Mouse (Mus musculus) left cerebral cortex, adult 6 months (tissue): ENCODE data around the gene Fopnl. TPM values are rescaled to one million over a fixed set of nuclear protein-coding genes. Genes with fewer than 3 reads are reported as not detected.

Experiments
- long read RNA-seq, 2 experiments: library from polyadenylated mRNA; unstranded; transcript quantifications; one replicate each; pipeline ENCODE4 v2.0.0; 2019 to 2020
- polyA plus RNA-seq: library from polyadenylated mRNA; unstranded; fragments of <200 nt; fragmentation: Nextera tagmentation; gene quantifications from 2 replicates; pipeline ENCODE4 v1.2.3, GENCODE M21; 2021

Gene Fopnl
- 136 and 171 TPM in 2 replicates for polyA plus RNA-seq
- long read RNA-seq, experiment 1, full-length matches to known transcripts, result 359 of 407 reads
- long read RNA-seq, experiment 1, partial matches to known transcripts, result 8 of 407 reads
- long read RNA-seq, experiment 1, other reads (novel, unspliced or antisense), result 40 of 407 reads
- long read RNA-seq, experiment 2, transcript Fopnl-205 (3 exons, 1,147 nt), result major isoform, 114 of 170 reads
- long read RNA-seq, experiment 2, transcript Fopnl-201 (5 exons, 1,465 nt), result minor isoform, 30 of 170 reads
- long read RNA-seq, experiment 2, partial matches to known transcripts, result 11 of 170 reads
- long read RNA-seq, experiment 2, other reads (novel, unspliced or antisense), result 15 of 170 reads

DNA sequence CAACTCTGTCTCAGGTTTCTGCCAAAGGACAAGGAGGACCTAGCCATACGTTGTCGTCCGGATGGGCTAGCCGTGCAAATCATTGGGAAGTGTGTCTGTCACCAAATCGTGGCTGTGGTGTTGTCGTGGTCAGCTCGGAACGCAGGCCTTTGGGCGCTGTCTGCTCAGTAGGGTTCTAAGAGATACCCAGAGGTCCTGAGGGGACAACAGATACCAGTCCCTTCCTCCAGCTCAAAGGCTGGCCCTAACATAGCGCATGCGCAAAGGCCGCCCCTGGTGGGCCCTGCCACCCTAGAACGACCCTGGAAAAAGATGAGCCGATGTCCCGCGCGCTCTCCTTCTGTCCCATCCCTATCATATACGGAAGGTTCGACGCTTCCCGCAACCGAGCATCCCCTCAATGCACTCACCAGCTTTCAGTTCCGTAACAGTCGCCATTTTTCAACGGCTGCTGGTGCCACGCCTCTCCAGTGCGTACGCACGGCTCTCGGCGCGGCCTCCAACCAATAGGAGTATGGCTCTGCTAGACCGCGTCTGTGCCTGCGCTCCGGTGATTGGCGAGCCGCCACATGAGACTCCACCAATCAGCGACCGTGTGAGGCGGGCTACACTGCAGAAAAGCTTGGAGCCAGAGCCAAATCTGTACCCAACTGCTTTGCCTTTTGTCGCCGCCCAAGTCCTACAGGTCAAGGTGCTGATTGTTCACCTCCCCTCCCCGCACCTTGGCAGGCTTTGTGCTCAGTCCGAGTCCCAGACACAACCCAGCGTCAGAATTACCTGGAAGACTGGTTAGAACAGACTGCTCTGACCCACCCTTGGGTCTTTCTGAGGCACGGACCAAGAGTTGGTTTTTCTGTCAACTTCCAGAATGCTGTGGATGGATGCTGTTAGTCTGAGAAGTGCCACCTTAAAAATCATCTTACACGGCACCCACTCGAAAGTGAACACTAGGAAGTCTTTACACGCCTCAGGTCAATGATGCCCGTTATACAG, at the start of gene Fopnl:
Fopnl (minus strand) TSS at position 522 of the 993 bp plus-strand sequence.

GRCm38 (mm10) chr16:14361362-14362098, 44.3 kb upstream of the Fopnl start, which contains the start of gene Abcc1:
TSS of gene Abcc1 (plus strand) at chr16:14361558.

GRCm38 (mm10) chr16:14291223-14291622, 26.0 kb downstream of the Fopnl start, which contains the start of gene Myh11:
TSS of gene Myh11 (minus strand) at chr16:14291372.

Other genes with a start within 250 kb of the Fopnl start
- 16.5 and 17.6 TPM in 2 replicates for gene Nde1, start 154.1 kb downstream of the Fopnl start, polyA plus RNA-seq
- 18.8 and 53.9 TPM in 2 replicates for gene Marf1, start 154.1 kb downstream of the Fopnl start, polyA plus RNA-seq
- gene Myh11, start 26.0 kb downstream of the Fopnl start, polyA plus RNA-seq, result 0.40 and 0.47 TPM in 2 replicates
- gene Abcc1, start 44.2 kb upstream of the Fopnl start, polyA plus RNA-seq, result 5.4 TPM in 2 replicates
- gene A630010A05Rik, start 244.9 kb upstream of the Fopnl start, polyA plus RNA-seq, result not detected in 2 replicates